Mouse (Mus musculus): Measurements from ENCODE around the gene Btf3.

GRCm38 (mm10) chr13:98264111-98264510 is 52.7 kb downstream of the Btf3 start:
- TF ChIP-seq CTCF (IDR thresholded peaks at IDR 0.05; ENCODE audit: low read depth, low read length), result no peak
- no peak for TF ChIP-seq POLR2A (IDR thresholded peaks at IDR 0.05; ENCODE audit: borderline replicate concordance, low read depth, low read length)

Data from bone marrow macrophage, adult 2 months (primary cell).